21 mouse cellular contexts compared by ENCODE assay signal in the genomic region with DNA sequence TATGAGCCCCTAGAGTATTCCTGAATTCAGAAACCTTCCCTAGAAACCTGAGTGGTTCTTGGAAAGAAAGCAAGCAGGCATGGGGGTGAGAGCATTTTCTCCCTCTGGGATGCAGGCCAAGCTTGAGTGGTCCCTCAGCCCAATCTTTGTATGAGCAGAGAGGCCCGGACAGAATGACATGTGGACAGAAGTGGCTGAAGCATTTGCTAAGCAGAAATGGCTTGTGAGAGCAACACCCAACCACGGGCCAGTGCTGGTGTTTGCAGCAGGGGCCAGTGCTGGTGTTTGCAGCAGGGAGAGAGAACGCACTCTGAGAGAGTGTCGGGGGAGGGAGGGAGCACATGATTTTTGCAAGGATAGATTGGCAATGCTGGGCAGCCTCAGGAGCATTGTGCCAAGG.
DNase-seq lines count a peak whose midpoint lies in the region; ATAC-seq lines count a peak whose summit lies in the region.
"Had no signal": no experiment of that assay in that cellular context is flagged by ENCODE, and none has a peak within 500 bp of the region (broad histone marks: within the 10 kb centered on the region; RNA-seq: fewer than 3 reads in every experiment).

No protein-coding gene starts in this region.

- no peaks in the 10 kb centered on the region for H3K36me3 ChIP-seq in forebrain, embryonic 16.5 days (ENCODE audit: control insufficient read depth, insufficient read depth)
- no peaks in the 10 kb centered on the region for H3K36me3 ChIP-seq in forebrain, embryonic 12.5 days (replicated peaks)
- no peaks in the 10 kb centered on the region for H3K36me3 ChIP-seq in intestine, embryonic 15.5 days
- H3K36me3 ChIP-seq in intestine, embryonic 16.5 days (ENCODE audit: control insufficient read depth, insufficient read depth, low read length) = no peaks in the 10 kb centered on the region
- no peaks in the 10 kb centered on the region for H3K36me3 ChIP-seq in embryonic facial prominence, embryonic 10.5 days (replicated peaks)
- H3K36me3 ChIP-seq: neural tube, embryonic 13.5 days had no signal

- H3K4me1 ChIP-seq in forebrain, embryonic 16.5 days (replicated peaks; ENCODE audit: control insufficient read depth, insufficient read depth, low read length) = 0 out of 2 replicates have a peak, but pooled peaks cover 6% of the 10 kb centered on the region
- H3K4me1 ChIP-seq in forebrain, embryonic 12.5 days = peaks cover 12% of the 10 kb centered on the region
- peaks cover 14% of the 10 kb centered on the region for H3K4me1 ChIP-seq in intestine, embryonic 15.5 days (replicated peaks)
- peaks cover 18% of the 10 kb centered on the region; the same call in 1 of the 2 replicates for H3K4me1 ChIP-seq in intestine, embryonic 16.5 days (ENCODE audit: control insufficient read depth, insufficient read depth, low read length)
- H3K4me1 ChIP-seq in embryonic facial prominence, embryonic 10.5 days = peaks cover 56% of the 10 kb centered on the region

- 51% methylated on average over 4 of the region's 4 CpGs for WGBS in forebrain, embryonic 16.5 days
- WGBS in forebrain, embryonic 12.5 days = 68% methylated on average over 4 of the region's 4 CpGs
- 41% methylated on average over 4 of the region's 4 CpGs for WGBS in intestine, embryonic 15.5 days
- 45% methylated on average over 4 of the region's 4 CpGs for WGBS in intestine, embryonic 16.5 days
- WGBS in embryonic facial prominence, embryonic 10.5 days = 70% methylated on average over 4 of the region's 4 CpGs

- no peak overlapping the region for H3K27ac ChIP-seq in forebrain, embryonic 16.5 days (ENCODE audit: low read length)
- H3K27ac ChIP-seq in forebrain, embryonic 12.5 days = no peak overlapping the region
- H3K27ac ChIP-seq in intestine, embryonic 15.5 days = 0 out of 2 replicates have a peak overlapping the region, but pooled peaks have one; percentile 32
- no peak overlapping the region for H3K27ac ChIP-seq in intestine, embryonic 16.5 days (ENCODE audit: low read length)
- H3K27ac ChIP-seq in embryonic facial prominence, embryonic 10.5 days (replicated peaks) = peak overlapping the region; percentile 61
- H3K27ac ChIP-seq: kidney, embryonic 15.5 days; neural tube, embryonic 13.5 days had no signal

- DNase-seq in 3134 (ENCODE audit: extremely low read depth, insufficient read length, low spot score) = peak; percentile 12
- DNase-seq in embryonic facial prominence, embryonic 10.5 days (ENCODE audit: low spot score) = no peak
- no peak for DNase-seq in ovary, postnatal 10 days (ENCODE audit: low spot score)
- DNase-seq in testis, postnatal 10 days (ENCODE audit: low spot score) = no peak
- DNase-seq: B cell, adult 2 months; cerebellum, postnatal 14 days; embryo, embryonic 11 days; gastrocnemius, postnatal 25 days; heart, postnatal 4 days; liver; lung, adult 2 months; right cerebral cortex, postnatal 25 days; thymus, postnatal 4 days had no signal

- peak; percentile 43; the same call in 1 of the 2 replicates for ATAC-seq in forebrain, embryonic 16.5 days
- ATAC-seq in forebrain, embryonic 12.5 days (ENCODE audit: low FRiP score) = no peak
- no peak for ATAC-seq in intestine, embryonic 15.5 days
- ATAC-seq in intestine, embryonic 16.5 days = no peak
- ATAC-seq: Patski had no signal

- H3K9me3 ChIP-seq in forebrain, embryonic 16.5 days (ENCODE audit: control insufficient read depth, low read length) = no peaks in the 10 kb centered on the region
- H3K9me3 ChIP-seq in forebrain, embryonic 12.5 days = no peaks in the 10 kb centered on the region
- no peaks in the 10 kb centered on the region for H3K9me3 ChIP-seq in intestine, embryonic 15.5 days
- no peaks in the 10 kb centered on the region for H3K9me3 ChIP-seq in intestine, embryonic 16.5 days (ENCODE audit: control insufficient read depth, low read length)
- no peaks in the 10 kb centered on the region for H3K9me3 ChIP-seq in embryonic facial prominence, embryonic 10.5 days
- H3K9me3 ChIP-seq: kidney, embryonic 15.5 days; neural tube, embryonic 13.5 days had no signal

- no peak overlapping the region for H3K4me3 ChIP-seq in forebrain, embryonic 16.5 days (replicated peaks; ENCODE audit: low read length)
- no peak overlapping the region for H3K4me3 ChIP-seq in forebrain, embryonic 12.5 days (replicated peaks)
- H3K4me3 ChIP-seq in intestine, embryonic 15.5 days (replicated peaks) = no peak overlapping the region
- no peak overlapping the region for H3K4me3 ChIP-seq in intestine, embryonic 16.5 days (ENCODE audit: low read length)
- H3K4me3 ChIP-seq in embryonic facial prominence, embryonic 10.5 days = no peak overlapping the region
- H3K4me3 ChIP-seq: erythroblast, embryonic 14.5 days; kidney, embryonic 15.5 days; neural tube, embryonic 13.5 days had no signal

- H3K4me2 ChIP-seq in forebrain, embryonic 16.5 days (ENCODE audit: low read length) = no peak overlapping the region
- H3K4me2 ChIP-seq in forebrain, embryonic 12.5 days = no peak overlapping the region
- H3K4me2 ChIP-seq in intestine, embryonic 15.5 days (replicated peaks) = no peak overlapping the region
- H3K4me2 ChIP-seq in intestine, embryonic 16.5 days (ENCODE audit: low read depth, low read length) = no peak overlapping the region
- H3K4me2 ChIP-seq: kidney, embryonic 15.5 days; neural tube, embryonic 13.5 days had no signal

- no peaks in the 10 kb centered on the region for H3K27me3 ChIP-seq in forebrain, embryonic 16.5 days (replicated peaks; ENCODE audit: control insufficient read depth, insufficient read depth, low read length)
- no peaks in the 10 kb centered on the region for H3K27me3 ChIP-seq in forebrain, embryonic 12.5 days
- no peaks in the 10 kb centered on the region for H3K27me3 ChIP-seq in intestine, embryonic 15.5 days (replicated peaks)
- no peaks in the 10 kb centered on the region for H3K27me3 ChIP-seq in intestine, embryonic 16.5 days (replicated peaks; ENCODE audit: control insufficient read depth, insufficient read depth, low read length)
- H3K27me3 ChIP-seq in embryonic facial prominence, embryonic 10.5 days (replicated peaks; ENCODE audit: low read depth, poor library complexity, severe bottlenecking) = no peaks in the 10 kb centered on the region; the same call in 1 of the 2 replicates
- H3K27me3 ChIP-seq: kidney, embryonic 15.5 days; neural tube, embryonic 13.5 days; Patski had no signal

- no peak overlapping the region for H3K9ac ChIP-seq in forebrain, embryonic 16.5 days (replicated peaks; ENCODE audit: low read depth, low read length)
- H3K9ac ChIP-seq in forebrain, embryonic 12.5 days = no peak overlapping the region
- no peak overlapping the region for H3K9ac ChIP-seq in intestine, embryonic 15.5 days
- H3K9ac ChIP-seq in intestine, embryonic 16.5 days (ENCODE audit: low read depth, low read length) = no peak overlapping the region
- H3K9ac ChIP-seq: kidney, embryonic 15.5 days; neural tube, embryonic 13.5 days had no signal

Comparison
In these comparisons a context has a peak if more than half of its experiments do, and no peak if none do; other contexts are left out.
1. H3K27ac ChIP-seq: peak in intestine, embryonic 15.5 days (single experiment) and embryonic facial prominence, embryonic 10.5 days (single experiment); none in forebrain, embryonic 16.5 days (single experiment), forebrain, embryonic 12.5 days (single experiment) and intestine, embryonic 16.5 days (single experiment).